Mouse (Mus musculus) thymus, postnatal 10 days (tissue): Measurements from ENCODE around the gene Taok2.

Experiments used
- DNase-seq, 2 experiments: peaks; one replicate each; pipeline ENCODE4 v3.0.0; 2021; ENCODE audit warnings: low spot score in 2 of 2

Taok2 gene

DNA sequence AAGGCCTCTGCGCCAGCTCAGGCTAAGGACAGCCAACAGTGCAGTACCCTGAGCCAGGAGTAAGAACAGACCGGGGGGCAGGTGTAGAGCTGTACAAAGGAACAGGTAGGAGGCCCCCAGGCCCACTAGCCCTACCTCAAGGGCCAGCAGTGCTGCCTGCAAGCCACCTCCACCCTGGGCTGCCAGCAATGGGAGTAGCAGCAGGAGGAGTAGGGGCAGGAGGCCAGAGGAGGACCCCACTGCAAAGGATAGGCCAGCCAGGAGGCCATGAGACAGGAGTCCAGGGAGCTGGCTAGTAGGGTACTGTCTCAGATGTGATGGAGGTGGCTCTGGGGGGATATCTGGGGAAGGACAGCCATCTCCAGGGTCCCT is 14.0 kb downstream of the Taok2 start:
- DNase-seq, result no peak

DNA sequence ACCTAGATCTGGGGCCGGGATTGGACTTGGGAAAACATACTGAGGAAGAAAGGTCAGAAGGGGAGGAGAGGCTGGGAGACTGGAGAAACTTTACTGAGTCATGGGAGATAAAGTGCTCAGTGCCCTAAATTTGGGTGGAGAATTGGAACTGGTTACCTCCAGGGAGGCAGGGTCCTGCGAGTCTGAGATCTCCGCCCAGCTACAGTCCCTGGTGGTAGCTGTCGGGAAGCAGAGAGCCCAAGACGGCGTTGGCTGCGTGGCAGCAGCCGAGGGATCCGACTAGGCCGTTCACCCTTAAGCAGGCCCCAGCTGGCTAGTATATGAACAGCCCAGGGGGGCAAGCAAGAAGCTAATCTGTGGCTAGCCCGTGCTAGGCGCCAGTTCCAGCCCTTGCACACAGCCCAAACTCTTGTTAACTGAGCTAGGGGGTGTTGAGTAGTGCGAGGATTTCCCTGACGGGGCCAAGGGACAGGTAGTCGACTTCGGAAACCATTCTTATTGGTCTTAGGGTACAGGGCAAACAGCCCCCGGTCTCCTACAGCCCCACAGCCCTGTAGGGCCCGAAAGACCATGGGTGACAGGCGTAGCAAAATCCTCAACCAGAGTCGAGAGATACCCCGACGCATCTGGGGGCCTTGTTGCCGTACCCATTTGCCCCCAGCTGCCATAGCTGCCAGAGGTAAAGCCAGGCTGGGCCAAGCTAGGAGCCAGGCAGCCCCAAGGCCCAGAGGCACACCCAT is 14.6 kb downstream of the Taok2 start:
- no peak for DNase-seq

GRCm38 (mm10) chr7:126868003-126868402 is 16.5 kb downstream of the Taok2 start:
- DNase-seq, result no peak

GRCm38 (mm10) chr7:126867534-126867933 is 17.0 kb downstream of the Taok2 start:
- DNase-seq, result no peak

DNA sequence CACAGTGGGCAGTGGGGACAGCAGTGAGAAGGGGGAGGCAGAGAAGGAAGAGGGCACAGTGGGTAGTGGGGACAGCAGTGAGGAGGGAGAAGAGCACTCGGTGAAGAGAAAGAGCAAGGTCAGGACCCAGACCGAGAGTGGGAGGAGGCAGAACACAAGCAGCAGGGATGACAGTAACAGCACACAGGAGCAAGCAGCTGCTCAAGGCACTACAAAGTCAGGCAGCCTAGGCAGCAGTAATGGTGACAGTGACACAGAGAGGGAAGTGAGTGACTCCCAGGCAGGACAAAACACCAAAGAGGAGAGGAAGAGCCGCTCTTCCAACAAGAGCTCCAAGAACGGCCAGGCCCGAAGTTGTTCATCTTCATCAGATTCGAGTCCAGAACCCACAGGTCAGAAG is 20.7 kb downstream of the Taok2 start:
- no peak for DNase-seq

GRCm38 (mm10) chr7:126862147-126862784 is 22.2 kb downstream of the Taok2 start, which contains the start of gene Ino80e:
Ino80e (minus strand) TSS chr7:126862377.
- peak; percentile 87 to 91 for DNase-seq

- peak; percentile 87 to 89 for DNase-seq
These were observed 22.9 kb downstream of the Taok2 start, which contains the start of gene Hirip3 for GRCm38 (mm10) chr7:126861429-126862130. Hirip3 (plus strand) TSS chr7:126861972.

- no peak for DNase-seq
These were observed 23.5 kb downstream of the Taok2 start for GRCm38 (mm10) chr7:126860987-126861386.

GRCm38 (mm10) chr7:126856741-126857420 is 27.6 kb downstream of the Taok2 start:
- DNase-seq, result peak; percentile 52 to 56

- DNase-seq, result no peak
These were observed 28.9 kb downstream of the Taok2 start for GRCm38 (mm10) chr7:126855641-126856040.

GRCm38 (mm10) chr7:126853454-126853853 is 31.0 kb downstream of the Taok2 start:
- DNase-seq, result no peak

GRCm38 (mm10) chr7:126851192-126851591 is 33.3 kb downstream of the Taok2 start:
- no peak for DNase-seq

- no peak for DNase-seq
These were observed 34.3 kb downstream of the Taok2 start for GRCm38 (mm10) chr7:126850161-126850560.

- DNase-seq, result no peak
These were observed 35.7 kb downstream of the Taok2 start for GRCm38 (mm10) chr7:126848794-126849193.

DNA sequence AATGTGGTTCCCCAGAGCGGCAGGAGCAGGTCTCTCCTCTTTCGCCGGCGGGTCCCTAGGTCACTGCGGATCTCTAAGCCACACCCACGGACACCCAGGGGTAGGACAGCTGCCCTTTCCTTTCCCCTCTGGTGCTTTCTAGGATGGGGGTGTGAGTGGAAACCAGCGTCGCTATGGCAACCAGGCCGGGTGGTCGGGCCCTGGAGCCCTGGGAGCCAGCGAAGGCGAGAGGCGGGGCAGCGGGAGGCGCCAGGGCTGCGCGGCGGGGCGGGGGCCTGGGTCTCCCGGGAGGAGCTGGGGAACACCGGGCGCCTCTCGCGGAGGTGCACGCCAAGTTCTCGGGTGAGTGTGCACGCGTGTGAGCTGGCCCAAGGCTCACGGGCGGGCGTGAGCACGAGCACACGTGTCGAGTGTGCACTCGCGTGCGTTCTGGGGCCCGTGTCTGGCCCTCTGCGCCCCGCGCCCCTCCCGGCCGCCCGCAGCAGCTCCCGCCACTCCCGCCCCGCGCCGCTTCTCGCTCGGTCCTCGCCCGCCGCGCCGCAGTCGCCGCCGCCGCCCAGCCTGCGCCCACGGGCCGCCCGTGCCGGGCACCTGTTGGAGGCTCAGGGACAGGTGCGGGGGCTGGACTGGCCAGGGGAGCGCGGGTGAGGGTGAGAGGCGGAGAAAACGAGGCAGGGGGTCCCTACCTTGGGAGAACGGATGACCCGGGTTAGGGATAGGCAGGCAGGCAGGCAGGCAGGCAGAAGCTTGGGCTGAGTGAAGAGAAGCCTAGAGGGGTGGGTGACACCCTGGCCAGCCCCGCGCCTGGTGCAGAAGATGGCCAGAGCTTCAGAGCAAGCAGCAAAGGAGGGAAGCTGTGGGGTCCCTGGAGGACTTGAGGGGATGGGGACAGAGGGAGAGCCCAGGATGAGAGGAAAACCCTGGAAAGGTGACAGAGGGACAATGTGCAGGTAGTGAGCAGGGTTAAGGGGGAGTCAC is 36.8 kb downstream of the Taok2 start:
- no peak for DNase-seq

DNA sequence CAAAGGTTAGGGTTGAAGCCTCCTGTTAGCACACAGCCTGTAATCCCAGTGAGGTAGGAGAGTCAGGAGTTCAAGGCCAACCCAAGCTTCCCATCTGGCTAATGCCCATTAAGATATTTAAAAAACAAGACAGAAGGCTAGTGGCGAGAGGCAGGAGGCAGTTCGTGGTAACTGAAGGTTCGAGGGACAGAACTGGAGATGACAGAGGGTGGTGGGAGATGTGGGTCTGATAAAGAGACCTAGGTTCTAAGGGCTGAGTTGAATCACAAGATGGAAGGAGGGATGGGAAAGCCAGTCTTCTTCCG is 37.4 kb downstream of the Taok2 start, which contains the start of gene Doc2a:
Gene Doc2a (plus strand): TSS at position 301 of the 305 bp plus-strand sequence.
- DNase-seq, result no peak

- DNase-seq, result no peak
These were observed 39.0 kb downstream of the Taok2 start for GRCm38 (mm10) chr7:126845516-126845915.

DNA sequence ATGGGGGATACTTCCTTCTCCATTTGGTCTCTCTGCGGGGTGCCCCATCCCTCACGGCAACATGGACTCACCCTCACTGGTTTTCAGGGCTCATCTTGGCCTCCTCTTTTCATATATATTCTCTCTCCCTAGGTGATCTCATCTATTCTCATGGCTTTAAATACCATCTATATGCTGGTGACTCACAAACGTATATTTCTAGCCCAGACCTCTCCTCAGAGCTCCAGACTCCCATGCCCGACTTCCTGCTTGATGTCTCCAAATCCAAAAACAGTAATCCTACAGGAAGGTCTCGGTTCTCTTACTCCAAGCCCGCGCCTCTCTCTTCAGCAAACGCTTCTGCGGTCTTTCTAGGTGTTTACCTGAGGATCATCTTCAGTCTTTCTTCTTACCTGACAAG is 41.2 kb downstream of the Taok2 start:
- DNase-seq, result no peak

- DNase-seq, result no peak
These were observed 51.2 kb downstream of the Taok2 start for GRCm38 (mm10) chr7:126833294-126833693.

DNA sequence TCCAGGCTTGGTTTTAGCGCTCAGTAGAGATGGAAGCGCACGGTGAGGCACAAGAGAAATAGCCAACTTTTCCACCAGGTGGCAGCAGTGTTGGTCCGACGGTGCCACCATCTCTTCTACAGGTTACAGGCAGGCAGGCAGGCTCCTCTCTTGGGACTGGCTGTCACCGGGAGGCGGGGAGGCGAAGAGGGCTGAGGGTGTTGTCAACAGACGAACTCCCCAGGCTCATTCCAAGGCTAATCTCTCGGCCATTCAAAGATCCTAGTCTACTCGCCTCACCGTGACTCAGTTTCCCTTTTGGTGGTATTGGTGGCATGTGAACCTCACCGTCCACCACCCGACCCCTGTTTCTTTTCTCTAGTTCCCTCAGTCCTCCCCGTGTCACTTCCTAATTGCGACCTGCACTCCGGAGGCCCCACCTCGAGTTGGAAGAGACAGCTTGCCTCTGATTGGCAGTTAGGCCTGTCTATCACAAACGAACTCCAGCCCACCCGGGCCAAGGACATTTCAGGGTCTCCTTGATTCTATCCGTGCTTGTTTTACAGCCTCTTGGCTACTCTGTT is 52.4 kb downstream of the Taok2 start:
- DNase-seq, result peak; percentile 74 to 86

DNA sequence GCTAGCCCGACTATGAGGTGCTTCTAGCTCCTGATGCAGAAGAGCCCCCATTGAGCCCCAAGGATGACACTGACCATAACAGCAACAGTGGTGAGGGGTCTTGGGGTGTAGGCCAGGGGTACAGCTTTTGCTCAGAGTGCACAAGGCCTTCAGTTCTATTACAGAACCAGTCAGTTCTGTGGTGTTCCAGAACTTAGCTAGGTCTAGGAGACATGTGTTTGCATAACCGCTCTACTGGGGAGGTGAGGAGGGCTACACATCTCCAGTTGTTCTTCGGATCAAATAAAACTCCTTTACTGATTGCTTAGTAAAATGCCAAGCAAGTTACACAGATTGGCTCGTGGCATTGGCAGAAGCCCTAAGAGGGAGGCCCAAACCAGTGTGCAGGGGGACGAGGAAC is 53.0 kb downstream of the Taok2 start, which contains the start of gene 4930451I11Rik:
Gene 4930451I11Rik (minus strand): TSS at position 101 of the 400 bp plus-strand sequence.
- DNase-seq, result no peak
